12 mouse cellular contexts compared by ENCODE assay signal in the genomic region with DNA sequence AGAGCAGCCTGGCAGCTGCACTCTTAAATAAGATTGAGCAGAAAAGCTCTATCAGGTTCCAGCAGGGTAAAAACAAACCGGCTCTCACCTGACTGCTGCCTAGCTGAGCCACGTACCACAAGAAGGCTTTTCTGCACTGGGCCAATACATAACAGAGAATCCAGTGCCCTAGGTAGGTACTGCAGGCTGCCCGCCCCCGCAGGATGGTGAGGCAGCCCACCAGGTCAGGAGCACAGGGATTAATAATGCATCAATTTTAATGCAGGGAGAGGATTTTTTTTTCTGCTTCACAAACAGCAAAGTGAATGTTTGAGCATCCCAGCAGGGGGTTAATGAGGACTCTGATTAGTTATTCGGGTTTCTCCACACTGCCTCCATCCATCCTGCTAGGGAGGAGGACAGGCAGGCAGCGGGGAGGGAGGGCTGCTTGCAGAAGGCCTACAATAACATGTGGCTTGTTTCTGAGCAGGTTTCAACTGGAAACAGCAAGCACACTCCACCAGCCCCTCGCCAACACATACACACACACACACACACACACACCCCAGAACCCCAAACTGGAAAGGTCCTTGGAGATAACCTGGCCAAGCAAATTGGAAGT.
A peak's percentile ranks its signal among the peaks of the same experiment; 100 is the strongest.
DNase-seq lines count a peak whose midpoint lies in the region; ATAC-seq and TF ChIP-seq lines count a peak whose summit lies in the region.
"Had no signal": no experiment of that assay in that cellular context is flagged by ENCODE, and none has a peak within 500 bp of the region (broad histone marks: within the 10 kb centered on the region; RNA-seq: fewer than 3 reads in every experiment).

No protein-coding gene starts in this region.

- H3K4me3 ChIP-seq in kidney, embryonic 16.5 days (ENCODE audit: low read length): no peak overlapping the region
- H3K4me3 ChIP-seq in hindbrain, embryonic 10.5 days: no peak overlapping the region
- no peak overlapping the region for H3K4me3 ChIP-seq in midbrain, embryonic 16.5 days (ENCODE audit: low read depth, low read length)
- H3K4me3 ChIP-seq in gastrocnemius, adult 2 months: no peak overlapping the region
- H3K4me3 ChIP-seq: erythroblast, embryonic 14.5 days; heart, embryonic 13.5 days had no signal

- TF ChIP-seq CTCF in gastrocnemius, adult 2 months (IDR thresholded peaks at IDR 0.05): no peak

- no peak for DNase-seq in kidney, adult 18-20 months
- DNase-seq in brain, adult 2 months (ENCODE audit: low read depth, low spot score): peak; percentile 80
- DNase-seq in hindbrain, embryonic 10.5 days (ENCODE audit: low spot score): no peak
- DNase-seq in gastrocnemius, adult 2 months: no peak
- DNase-seq in adrenal gland, postnatal 10 days: no peak
- DNase-seq: cerebellum, adult 11-12 months; lung, adult 2 months had no signal

- H3K4me1 ChIP-seq in kidney, embryonic 16.5 days (ENCODE audit: insufficient read depth, low read length): no peaks in the 10 kb centered on the region; the same call in 1 of the 2 replicates
- peaks cover 50% of the 10 kb centered on the region for H3K4me1 ChIP-seq in hindbrain, embryonic 10.5 days (replicated peaks)
- peaks cover 18% of the 10 kb centered on the region for H3K4me1 ChIP-seq in midbrain, embryonic 16.5 days (ENCODE audit: control insufficient read depth, insufficient read depth, low read length)

- no peak overlapping the region for H3K9ac ChIP-seq in kidney, embryonic 16.5 days (replicated peaks; ENCODE audit: low read length)
- H3K9ac ChIP-seq in midbrain, embryonic 16.5 days (ENCODE audit: low read depth, low read length): peak overlapping the region; percentile 18
- H3K9ac ChIP-seq: heart, embryonic 13.5 days had no signal

- H3K4me2 ChIP-seq in kidney, embryonic 16.5 days (replicated peaks; ENCODE audit: low read depth, low read length): no peak overlapping the region
- no peak overlapping the region for H3K4me2 ChIP-seq in midbrain, embryonic 16.5 days (ENCODE audit: low read length)
- H3K4me2 ChIP-seq: heart, embryonic 13.5 days had no signal

- H3K36me3 ChIP-seq in kidney, embryonic 16.5 days (ENCODE audit: insufficient read depth, low read length): no peaks in the 10 kb centered on the region
- peaks cover 6% of the 10 kb centered on the region; the same call in 1 of the 2 replicates for H3K36me3 ChIP-seq in hindbrain, embryonic 10.5 days
- H3K36me3 ChIP-seq in midbrain, embryonic 16.5 days (ENCODE audit: control insufficient read depth, insufficient read depth, low read length): no peaks in the 10 kb centered on the region
- H3K36me3 ChIP-seq: heart, embryonic 13.5 days had no signal

- no peak overlapping the region for H3K27ac ChIP-seq in kidney, embryonic 16.5 days (ENCODE audit: low read length)
- peak overlapping the region; percentile 64; the same call in 1 of the 2 replicates for H3K27ac ChIP-seq in hindbrain, embryonic 10.5 days
- H3K27ac ChIP-seq in midbrain, embryonic 16.5 days (ENCODE audit: low read length): peak overlapping the region; percentile 66
- no peak overlapping the region for H3K27ac ChIP-seq in gastrocnemius, adult 2 months
- H3K27ac ChIP-seq: heart, embryonic 13.5 days had no signal

- peak; percentile 35; the same call in 1 of the 2 replicates for ATAC-seq in kidney, embryonic 16.5 days (ENCODE audit: low FRiP score, low TSS enrichment)
- ATAC-seq in midbrain, embryonic 16.5 days: peak; percentile 72
- ATAC-seq in erythroblast, adult 5-6 weeks (replicated peaks; ENCODE audit: low FRiP score, poor library complexity, severe bottlenecking): no peak

- WGBS in kidney, embryonic 16.5 days: 48% methylated on average over 7 of the region's 7 CpGs
- 43% methylated on average over 7 of the region's 7 CpGs for WGBS in hindbrain, embryonic 10.5 days
- 21% methylated on average over 7 of the region's 7 CpGs for WGBS in midbrain, embryonic 16.5 days

- no peaks in the 10 kb centered on the region for H3K9me3 ChIP-seq in kidney, embryonic 16.5 days (ENCODE audit: low read length)
- H3K9me3 ChIP-seq in hindbrain, embryonic 10.5 days: no peaks in the 10 kb centered on the region
- no peaks in the 10 kb centered on the region for H3K9me3 ChIP-seq in midbrain, embryonic 16.5 days (replicated peaks; ENCODE audit: control insufficient read depth, low read length, poor library complexity, severe bottlenecking)
- H3K9me3 ChIP-seq: heart, embryonic 13.5 days had no signal

- no peaks in the 10 kb centered on the region for H3K27me3 ChIP-seq in kidney, embryonic 16.5 days (ENCODE audit: insufficient read depth, low read length)
- H3K27me3 ChIP-seq in hindbrain, embryonic 10.5 days (ENCODE audit: insufficient read depth, poor library complexity, severe bottlenecking): no peaks in the 10 kb centered on the region
- H3K27me3 ChIP-seq in midbrain, embryonic 16.5 days (ENCODE audit: control insufficient read depth, insufficient read depth, low read depth, low read length): no peaks in the 10 kb centered on the region

- intact Hi-C loops in gastrocnemius, adult 2 months (cut with DNase I): no loop called here

Comparison
In these comparisons a context has a peak if more than half of its experiments do, and no peak if none do; other contexts are left out.
1. H3K27ac ChIP-seq: peak in hindbrain, embryonic 10.5 days (single experiment) and midbrain, embryonic 16.5 days (single experiment); none in kidney, embryonic 16.5 days (single experiment) and gastrocnemius, adult 2 months (single experiment).